Mouse (Mus musculus) c-Kit-positive CD71-positive TER-119-positive erythroid progenitor cells, embryonic 14.5 days (primary cell): Measurements from ENCODE around the gene Kmt2b.

Source experiments
- DNase-seq: peaks from one replicate; pipeline ENCODE4 v3.0.0-alpha.2; 2013; ENCODE audit warnings: low spot score

The Kmt2b gene

DNA sequence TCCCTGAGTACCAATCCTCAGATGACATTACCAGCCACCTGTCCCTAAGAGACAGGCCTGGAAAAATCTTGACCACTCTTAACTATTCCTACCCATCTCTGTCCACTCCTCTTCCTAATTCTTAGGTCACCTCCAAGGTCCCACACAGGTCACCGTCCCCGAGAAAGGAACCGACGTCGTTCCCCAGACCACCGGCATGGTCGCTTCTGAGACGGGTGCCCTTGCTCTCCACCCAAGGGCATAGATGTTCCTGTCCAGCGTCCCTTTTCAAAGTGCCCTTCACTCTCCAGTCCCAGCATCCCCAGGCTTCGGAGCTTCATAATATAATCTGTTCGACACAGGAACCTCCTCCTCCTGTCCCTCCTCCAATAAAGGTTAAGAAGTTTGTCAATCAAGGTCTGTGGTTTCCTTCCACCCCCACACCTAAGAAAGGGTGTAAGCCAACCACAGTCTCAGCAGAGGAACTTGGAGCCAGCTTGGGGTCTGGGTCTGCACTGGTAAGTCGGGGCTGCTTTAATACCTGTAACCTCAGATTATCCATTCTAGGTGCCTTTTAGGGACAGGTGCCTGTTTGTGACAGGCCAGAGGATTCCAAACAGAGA, 23.5 kb downstream of the Kmt2b start, which contains the start of gene Igflr1:
Igflr1 (plus strand) TSS at position 458 of the 602 bp plus-strand sequence.
- DNase-seq, result no peak

DNA sequence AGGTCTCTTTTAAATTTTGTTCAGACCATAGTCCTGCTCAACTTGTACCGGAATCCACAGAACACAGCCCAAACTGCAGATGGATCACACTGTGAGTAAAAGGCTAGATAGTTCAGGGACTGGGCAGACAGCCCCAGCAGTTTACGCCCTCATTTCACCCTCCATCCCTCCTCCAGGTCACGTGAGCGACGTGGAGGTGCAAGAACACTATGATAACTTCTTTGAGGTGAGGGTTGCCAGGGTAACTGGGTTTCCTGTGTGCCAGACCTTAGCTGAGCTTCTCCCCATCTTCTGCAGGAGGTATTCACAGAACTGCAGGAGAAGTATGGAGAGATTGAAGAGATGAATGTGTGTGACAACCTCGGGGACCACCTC, 24.6 kb downstream of the Kmt2b start:
- DNase-seq, result no peak

DNA sequence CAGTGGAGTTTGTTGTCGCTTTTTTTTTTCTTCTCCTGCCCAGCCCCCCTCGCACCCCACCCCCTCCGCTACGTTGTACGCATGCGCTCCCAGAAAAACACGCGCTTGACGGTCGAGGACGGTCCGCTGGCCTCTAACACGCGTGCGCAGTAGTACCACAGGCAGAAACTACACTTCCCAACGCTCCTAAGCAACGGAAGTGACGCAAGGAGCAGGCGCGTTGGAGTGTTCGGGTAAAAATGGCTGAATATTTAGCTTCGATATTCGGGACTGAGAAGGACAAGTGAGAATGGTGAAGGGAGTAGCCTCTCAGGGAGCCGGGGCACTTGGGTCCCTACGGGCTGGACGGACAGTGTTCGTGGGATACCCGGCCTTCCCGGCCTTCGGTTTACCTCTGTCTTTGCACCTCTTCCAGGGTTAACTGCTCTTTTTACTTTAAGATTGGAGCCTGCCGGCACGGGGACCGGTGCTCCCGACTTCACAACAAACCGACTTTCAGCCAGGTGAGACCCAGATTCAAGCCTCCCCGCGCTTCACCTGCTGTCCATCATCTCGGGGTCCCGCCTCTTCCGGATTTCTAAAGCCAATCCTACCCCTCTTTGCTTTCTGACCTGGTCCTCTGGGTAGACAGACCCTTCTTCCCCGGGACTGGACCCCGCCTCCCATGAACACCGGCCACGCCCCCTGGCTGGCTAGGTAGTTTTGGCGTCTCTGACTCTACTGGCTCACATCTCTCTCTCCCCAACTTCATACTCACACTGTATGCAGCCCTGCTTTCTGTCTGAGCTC, 25.2 kb downstream of the Kmt2b start, which contains the start of the genes U2af1l4, Gm49396 and Psenen:
U2af1l4 (plus strand) TSS at position 185 of the 789 bp plus-strand sequence.
Gm49396 (plus strand) TSS at position 228 of the 789 bp plus-strand sequence.
Psenen (minus strand) TSS at position 511 of the 789 bp plus-strand sequence.
- peak; percentile 98 for DNase-seq

DNA sequence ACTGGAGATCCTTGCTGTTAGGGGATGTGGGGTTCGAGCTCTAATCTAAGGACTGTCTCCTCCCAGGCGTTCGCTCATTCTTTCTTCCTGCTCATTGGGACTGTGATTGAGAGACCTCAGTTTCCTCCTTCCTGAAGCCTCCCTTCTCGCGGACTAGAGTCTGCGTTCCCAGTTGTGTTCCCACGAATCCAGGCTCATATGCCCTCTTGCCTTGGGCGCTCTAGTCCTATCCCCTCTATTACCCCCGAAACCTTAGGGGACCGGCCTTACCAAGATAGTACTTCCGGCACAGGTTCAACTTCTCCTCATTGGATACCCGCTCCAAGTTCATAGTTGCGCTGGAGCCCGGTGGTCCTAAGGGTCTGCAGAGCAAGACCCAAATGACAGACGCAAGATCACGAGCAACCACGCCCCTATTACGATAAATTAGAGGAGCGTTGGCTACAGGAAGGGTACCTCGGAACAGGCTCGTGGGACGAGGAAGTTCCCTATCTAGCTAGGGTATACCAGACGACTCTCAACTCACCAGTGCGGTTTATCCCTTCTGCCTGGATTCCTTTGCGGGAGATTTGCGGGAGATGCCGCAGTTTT, 25.9 kb downstream of the Kmt2b start:
- peak; percentile 28 for DNase-seq

GRCm38 (mm10) chr7:30560296-30560695, 28.2 kb downstream of the Kmt2b start:
- DNase-seq, result no peak

DNA sequence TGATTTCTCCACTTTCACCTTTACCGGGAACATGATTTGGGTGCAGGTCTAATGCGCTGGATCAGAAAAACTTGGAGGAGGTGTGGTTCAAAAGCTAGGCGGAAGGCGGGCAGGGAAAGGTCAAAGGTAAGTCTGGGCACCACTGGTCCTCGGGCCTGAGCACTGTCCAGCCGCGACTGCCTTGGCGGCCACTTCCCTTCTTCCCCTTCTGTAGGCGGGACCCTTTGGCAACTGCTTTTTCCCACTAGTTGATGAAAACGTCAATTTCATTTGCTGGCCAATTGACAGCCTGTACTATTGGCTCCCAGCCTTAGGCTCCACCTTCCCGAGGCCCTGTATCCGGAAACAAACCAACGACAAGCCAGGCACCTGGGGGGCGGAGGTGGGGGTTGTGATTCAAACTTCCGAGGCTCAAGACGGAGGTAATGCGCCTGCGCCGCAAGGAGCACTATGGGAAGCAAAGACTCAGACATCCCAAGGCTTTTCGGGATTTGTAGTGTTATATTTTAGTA, 29.0 kb downstream of the Kmt2b start, which contains the start of gene Lin37:
Lin37 (minus strand) TSS at position 396 of the 512 bp plus-strand sequence.
- peak; percentile 94 for DNase-seq

- peak; percentile 44 for DNase-seq
Measured at GRCm38 (mm10) chr7:30558656-30559442, 29.7 kb downstream of the Kmt2b start.

GRCm38 (mm10) chr7:30557901-30558514, 30.5 kb downstream of the Kmt2b start:
- DNase-seq, result no peak

DNA sequence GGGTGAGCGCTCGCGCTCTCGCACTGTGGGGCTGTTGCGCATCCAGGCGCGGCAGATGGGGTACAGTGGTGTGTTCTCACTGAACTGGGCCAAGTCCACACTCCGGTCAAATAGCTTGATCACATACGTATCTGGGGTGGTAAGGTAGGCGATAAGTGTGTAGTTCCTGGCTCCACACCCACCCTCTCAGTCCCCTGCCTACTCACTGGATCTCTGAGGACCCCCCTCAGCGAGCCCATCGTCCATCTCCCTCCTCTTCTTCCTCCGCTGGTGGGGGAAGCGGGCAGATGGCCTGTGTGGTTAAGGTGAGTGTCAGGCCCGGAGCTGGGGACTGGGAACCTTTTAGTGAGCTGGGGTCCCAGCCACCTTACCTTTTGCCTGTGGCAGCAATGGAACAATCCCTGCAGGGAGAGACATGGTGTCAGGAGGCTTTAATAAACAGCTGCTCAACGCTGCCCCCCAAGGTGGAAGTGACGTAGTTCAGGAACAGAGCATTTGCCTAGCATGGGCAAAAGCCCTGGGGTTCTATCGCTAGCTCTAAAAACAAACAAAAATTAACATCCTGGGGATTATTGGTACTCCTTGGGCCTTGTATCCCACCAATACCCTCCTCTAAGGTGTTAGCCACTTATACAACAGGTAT, 31.5 kb downstream of the Kmt2b start:
- DNase-seq, result no peak

GRCm38 (mm10) chr7:30553810-30554584, 34.5 kb downstream of the Kmt2b start:
- DNase-seq, result no peak

- DNase-seq, result no peak
Measured at GRCm38 (mm10) chr7:30553021-30553589, 35.4 kb downstream of the Kmt2b start.

DNA sequence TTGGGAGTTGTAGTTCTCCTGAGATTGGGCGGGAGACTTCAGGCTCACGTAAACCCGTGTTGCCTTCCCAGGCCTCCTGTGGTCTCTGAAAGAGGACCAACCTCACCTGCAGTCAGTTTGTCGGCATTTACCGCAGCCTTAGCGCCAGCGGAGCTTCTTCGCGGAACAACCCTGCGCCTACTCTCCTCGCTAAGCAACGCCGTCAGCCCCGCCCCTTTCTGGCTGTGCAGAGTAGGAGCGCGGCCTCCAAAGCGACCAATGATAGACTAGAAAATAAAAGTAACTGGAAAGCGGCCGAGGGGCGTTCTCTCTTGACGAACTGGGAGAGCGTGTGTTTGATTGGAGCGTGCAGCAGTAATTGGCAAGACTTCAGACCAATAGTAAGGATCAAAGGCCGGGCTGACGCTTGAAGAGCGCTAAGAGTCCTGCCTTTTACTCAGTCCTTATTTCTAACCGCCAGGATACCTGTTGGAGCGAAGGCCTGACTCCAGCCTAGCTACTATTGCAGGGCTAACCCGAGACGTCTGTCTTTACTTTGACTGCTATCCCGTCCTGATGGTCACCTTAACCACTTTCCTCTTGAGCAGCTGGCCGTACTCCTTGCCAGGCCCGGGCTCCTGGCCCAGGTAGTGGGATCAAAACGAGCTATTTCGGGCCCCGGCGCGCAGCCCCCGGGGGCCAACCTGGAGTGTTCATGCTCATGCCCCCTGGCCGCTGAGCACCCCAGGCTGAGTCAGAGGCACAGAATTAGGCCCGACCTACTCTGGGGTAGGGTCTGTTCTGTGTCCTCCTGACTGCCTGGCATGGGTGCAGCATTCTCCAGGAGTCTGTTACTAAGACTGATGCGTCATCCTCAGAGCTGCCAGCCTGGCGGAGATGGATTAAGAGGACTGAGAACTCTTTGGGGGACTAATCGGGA, 36.2 kb downstream of the Kmt2b start, which contains the start of the genes Hspb6 and Proser3:
Hspb6 (plus strand) TSS at position 77 of the 919 bp plus-strand sequence.
Proser3 (minus strand) TSS at position 198 of the 919 bp plus-strand sequence.
- DNase-seq, result peak; percentile 99

- no peak for DNase-seq
Measured at GRCm38 (mm10) chr7:30551445-30552101, 37.0 kb downstream of the Kmt2b start.

DNA sequence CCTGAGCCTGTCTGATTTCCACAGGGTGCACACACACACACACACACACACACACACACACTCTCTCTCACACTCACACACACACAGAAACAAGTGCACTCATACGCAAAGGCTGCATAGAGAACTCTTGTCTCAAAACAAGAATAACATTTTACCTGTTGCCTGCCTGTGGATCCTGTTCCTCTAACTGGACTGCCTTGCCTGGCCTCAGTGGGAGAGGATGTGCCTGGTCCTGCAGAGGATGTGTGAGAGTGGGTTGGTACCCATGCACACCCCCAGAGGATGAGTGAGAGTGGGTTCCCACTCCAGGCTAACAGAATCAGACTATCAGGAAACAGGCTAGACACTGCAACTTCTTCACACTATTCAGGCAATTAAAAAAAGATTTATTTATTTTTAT, 37.9 kb downstream of the Kmt2b start:
- no peak for DNase-seq

GRCm38 (mm10) chr7:30549880-30550279, 38.6 kb downstream of the Kmt2b start:
- DNase-seq, result no peak

- DNase-seq, result no peak
Measured at GRCm38 (mm10) chr7:30544327-30544726, 44.2 kb downstream of the Kmt2b start.

GRCm38 (mm10) chr7:30540572-30540971, 48.0 kb downstream of the Kmt2b start:
- no peak for DNase-seq
